Mouse (Mus musculus): ENCODE results near the gene Tspan1. TPM values are rescaled to one million over a fixed set of nuclear protein-coding genes. Genes with fewer than 3 reads are reported as not detected.

The Tspan1 gene
- total RNA-seq (2014; fragmentation: Nextera tagmentation) (not detected in 2 replicates), total RNA-seq (2017) (0.05 and 0.06 TPM in 2 replicates), polyA plus RNA-seq (2012) (not detected in 2 replicates)

GRCm38 (mm10) chr4:116167404-116167803 lies at the start of gene Tspan1:
Tspan1 (minus strand) TSS chr4:116167601.
- Histone ChIP-seq H3K27me3 (ENCODE audit: insufficient read depth, low read length) (peaks cover 9% of the 10 kb centered on the region), H3K4me1 (ENCODE audit: insufficient read depth, low read depth, low read length) (peaks cover 36% of the 10 kb centered on the region), H3K36me3 (replicated peaks) (no peaks in the 10 kb centered on the region), H3K9me3 (replicated peaks) (no peaks in the 10 kb centered on the region), H3K4me3 (ENCODE audit: low read depth, low read length) (no peak within 1 kb of the TSS)
- DNase-seq (ENCODE audit: low spot score) = no peak
- TF ChIP-seq GATA2 (IDR thresholded peaks at IDR 0.05; ENCODE audit: borderline replicate concordance, low read depth, low read length) (no peak), GATA1 (IDR thresholded peaks at IDR 0.05; ENCODE audit: borderline replicate concordance, low read length) (no peak), CTCF (IDR thresholded peaks at IDR 0.05; ENCODE audit: low read depth, low read length) (no peak), POLR2AphosphoS5 (IDR thresholded peaks at IDR 0.05; ENCODE audit: insufficient replicate concordance, low read depth, low read length) (no peak), TAL1 (conservative IDR thresholded peaks at IDR 0.05; ENCODE audit: low read depth, low read length) (no peak)
- ATAC-seq (ENCODE audit: extremely low read depth, insufficient number of reproducible peaks, low FRiP score, poor library complexity, severe bottlenecking) = no peak

GRCm38 (mm10) chr4:116217046-116217445 lies 49.6 kb upstream of the Tspan1 start:
- no peak for ATAC-seq (ENCODE audit: extremely low read depth, insufficient number of reproducible peaks, low FRiP score, poor library complexity, severe bottlenecking)
- TF ChIP-seq GATA2 (IDR thresholded peaks at IDR 0.05; ENCODE audit: borderline replicate concordance, low read depth, low read length) = no peak
- no peak for TF ChIP-seq CTCF (IDR thresholded peaks at IDR 0.05; ENCODE audit: low read depth, low read length)
- TF ChIP-seq GATA1 (IDR thresholded peaks at IDR 0.05; ENCODE audit: borderline replicate concordance, low read length) = no peak
- no peak for TF ChIP-seq TAL1 (conservative IDR thresholded peaks at IDR 0.05; ENCODE audit: low read depth, low read length)
- no peak for TF ChIP-seq POLR2AphosphoS5 (IDR thresholded peaks at IDR 0.05; ENCODE audit: insufficient replicate concordance, low read depth, low read length)
- H3K4me1 ChIP-seq (ENCODE audit: insufficient read depth, low read depth, low read length) = peaks cover 16% of the 10 kb centered on the region
- H3K36me3 ChIP-seq (replicated peaks) = no peaks in the 10 kb centered on the region
- H3K9me3 ChIP-seq (replicated peaks) = no peaks in the 10 kb centered on the region
- H3K4me3 ChIP-seq (ENCODE audit: low read depth, low read length) = no peak overlapping the region
- DNase-seq (ENCODE audit: low spot score) = no peak
- H3K27me3 ChIP-seq (ENCODE audit: insufficient read depth, low read length) = no peaks in the 10 kb centered on the region

GRCm38 (mm10) chr4:116215895-116216605 lies 48.6 kb upstream of the Tspan1 start:
- no peaks in the 10 kb centered on the region for H3K27me3 ChIP-seq (ENCODE audit: insufficient read depth, low read length)
- H3K4me1 ChIP-seq (ENCODE audit: insufficient read depth, low read depth, low read length) = peaks cover 16% of the 10 kb centered on the region
- DNase-seq (ENCODE audit: low spot score) (no peak), ATAC-seq (ENCODE audit: extremely low read depth, insufficient number of reproducible peaks, low FRiP score, poor library complexity, severe bottlenecking) (no peak)
- TF ChIP-seq POLR2AphosphoS5 (IDR thresholded peaks at IDR 0.05; ENCODE audit: insufficient replicate concordance, low read depth, low read length) (no peak), GATA2 (IDR thresholded peaks at IDR 0.05; ENCODE audit: borderline replicate concordance, low read depth, low read length) (no peak), TAL1 (conservative IDR thresholded peaks at IDR 0.05; ENCODE audit: low read depth, low read length) (no peak), CTCF (IDR thresholded peaks at IDR 0.05; ENCODE audit: low read depth, low read length) (no peak), GATA1 (IDR thresholded peaks at IDR 0.05; ENCODE audit: borderline replicate concordance, low read length) (no peak)
- H3K9me3 ChIP-seq (replicated peaks) = no peaks in the 10 kb centered on the region
- no peak overlapping the region for H3K4me3 ChIP-seq (ENCODE audit: low read depth, low read length)
- H3K36me3 ChIP-seq (replicated peaks) = no peaks in the 10 kb centered on the region

- no peaks in the 10 kb centered on the region; the same call in 1 of the 2 replicates for H3K27me3 ChIP-seq (ENCODE audit: insufficient read depth, low read length)
- ATAC-seq (ENCODE audit: extremely low read depth, insufficient number of reproducible peaks, low FRiP score, poor library complexity, severe bottlenecking) (no peak), DNase-seq (ENCODE audit: low spot score) (no peak)
- no peak for TF ChIP-seq TAL1 (conservative IDR thresholded peaks at IDR 0.05; ENCODE audit: low read depth, low read length)
- TF ChIP-seq GATA1 (IDR thresholded peaks at IDR 0.05; ENCODE audit: borderline replicate concordance, low read length) = no peak
- TF ChIP-seq GATA2 (IDR thresholded peaks at IDR 0.05; ENCODE audit: borderline replicate concordance, low read depth, low read length) = no peak
- TF ChIP-seq CTCF (IDR thresholded peaks at IDR 0.05; ENCODE audit: low read depth, low read length) = no peak
- TF ChIP-seq POLR2AphosphoS5 (IDR thresholded peaks at IDR 0.05; ENCODE audit: insufficient replicate concordance, low read depth, low read length) = no peak
- no peaks in the 10 kb centered on the region for H3K9me3 ChIP-seq (replicated peaks)
- H3K4me1 ChIP-seq (ENCODE audit: insufficient read depth, low read depth, low read length) = peaks cover 10% of the 10 kb centered on the region
- no peak overlapping the region for H3K4me3 ChIP-seq (ENCODE audit: low read depth, low read length)
- no peaks in the 10 kb centered on the region for H3K36me3 ChIP-seq (replicated peaks)
These were observed 41.5 kb upstream of the Tspan1 start for GRCm38 (mm10) chr4:116208891-116209290.

- Histone ChIP-seq H3K4me3 (ENCODE audit: low read depth, low read length) (no peak overlapping the region), H3K4me1 (ENCODE audit: insufficient read depth, low read depth, low read length) (peaks cover 10% of the 10 kb centered on the region), H3K36me3 (replicated peaks) (no peaks in the 10 kb centered on the region), H3K9me3 (replicated peaks) (no peaks in the 10 kb centered on the region), H3K27me3 (ENCODE audit: insufficient read depth, low read length) (no peaks in the 10 kb centered on the region; the same call in 1 of the 2 replicates)
- ATAC-seq (ENCODE audit: extremely low read depth, insufficient number of reproducible peaks, low FRiP score, poor library complexity, severe bottlenecking) (no peak), DNase-seq (ENCODE audit: low spot score) (no peak)
- TF ChIP-seq POLR2AphosphoS5 (IDR thresholded peaks at IDR 0.05; ENCODE audit: insufficient replicate concordance, low read depth, low read length) (no peak), GATA2 (IDR thresholded peaks at IDR 0.05; ENCODE audit: borderline replicate concordance, low read depth, low read length) (no peak), CTCF (IDR thresholded peaks at IDR 0.05; ENCODE audit: low read depth, low read length) (no peak), GATA1 (IDR thresholded peaks at IDR 0.05; ENCODE audit: borderline replicate concordance, low read length) (no peak), TAL1 (conservative IDR thresholded peaks at IDR 0.05; ENCODE audit: low read depth, low read length) (no peak)
These were observed 39.1 kb upstream of the Tspan1 start for GRCm38 (mm10) chr4:116206531-116206930.

- DNase-seq (ENCODE audit: low spot score) (no peak), ATAC-seq (ENCODE audit: extremely low read depth, insufficient number of reproducible peaks, low FRiP score, poor library complexity, severe bottlenecking) (no peak)
- H3K27me3 ChIP-seq (ENCODE audit: insufficient read depth, low read length) = no peaks in the 10 kb centered on the region; the same call in 1 of the 2 replicates
- no peak for TF ChIP-seq POLR2AphosphoS5 (IDR thresholded peaks at IDR 0.05; ENCODE audit: insufficient replicate concordance, low read depth, low read length)
- TF ChIP-seq GATA1 (IDR thresholded peaks at IDR 0.05; ENCODE audit: borderline replicate concordance, low read length) = no peak
- TF ChIP-seq TAL1 (conservative IDR thresholded peaks at IDR 0.05; ENCODE audit: low read depth, low read length) = no peak
- TF ChIP-seq GATA2 (IDR thresholded peaks at IDR 0.05; ENCODE audit: borderline replicate concordance, low read depth, low read length) = no peak
- no peak for TF ChIP-seq CTCF (IDR thresholded peaks at IDR 0.05; ENCODE audit: low read depth, low read length)
- no peaks in the 10 kb centered on the region for H3K9me3 ChIP-seq (replicated peaks)
- H3K4me3 ChIP-seq (ENCODE audit: low read depth, low read length) = no peak overlapping the region
- no peaks in the 10 kb centered on the region for H3K36me3 ChIP-seq (replicated peaks)
- H3K4me1 ChIP-seq (ENCODE audit: insufficient read depth, low read depth, low read length) = peaks cover 10% of the 10 kb centered on the region
These were observed 37.0 kb upstream of the Tspan1 start for GRCm38 (mm10) chr4:116204422-116204821.

Measured in G1E (cell line).